Mouse (Mus musculus) kidney, embryonic 15.5 days (tissue): ENCODE measurements around the gene Flywch2. TPM values are rescaled to one million over a fixed set of nuclear protein-coding genes. Genes with fewer than 3 reads are reported as not detected.
A peak's percentile ranks its signal among the peaks of the same experiment; 100 is the strongest.

ENCODE experiments used
- ATAC-seq: fragments of 200-750 bp; cut with Nextera tagmentation; replicated peaks from 2 replicates; pipeline ENCODE4 v1.8.0; 2017; ENCODE audit warnings: moderate TSS enrichment; ENCODE audit not compliant: low FRiP score
- H3K27ac ChIP-seq: fragments of 300-500 bp; sonication (generic); 2 replicates; pipeline ENCODE4 v1.5.1; 2015; ENCODE audit warnings: mild to moderate bottlenecking, inconsistent platforms
- H3K27me3 ChIP-seq: fragments of 300-500 bp; sonication (generic); 2 replicates; pipeline ENCODE4 v1.6.1; 2015; ENCODE audit warnings: inconsistent platforms
- H3K36me3 ChIP-seq: fragments of 300-500 bp; sonication (generic); 2 replicates; pipeline ENCODE4 v1.6.1; 2015; ENCODE audit warnings: inconsistent platforms
- H3K4me1 ChIP-seq: fragments of 300-500 bp; sonication (generic); 2 replicates; pipeline ENCODE4 v1.6.1; 2015; ENCODE audit warnings: inconsistent platforms
- H3K4me2 ChIP-seq: fragments of 300-500 bp; sonication (generic); 2 replicates; pipeline ENCODE4 v1.6.1; 2015; ENCODE audit warnings: moderate library complexity, mild to moderate bottlenecking, inconsistent platforms
- H3K4me3 ChIP-seq: fragments of 300-500 bp; sonication (generic); replicated peaks from 2 replicates; pipeline ENCODE4 v1.5.1; 2015; ENCODE audit warnings: mild to moderate bottlenecking, inconsistent platforms
- H3K9ac ChIP-seq: fragments of 300-500 bp; sonication (generic); 2 replicates; pipeline ENCODE4 v1.6.1; 2015; ENCODE audit warnings: mild to moderate bottlenecking, inconsistent platforms
- H3K9me3 ChIP-seq: fragments of 300-500 bp; sonication (generic); replicated peaks from 2 replicates; pipeline ENCODE4 v1.6.1; 2016; ENCODE audit warnings: inconsistent platforms
- WGBS: fragments of 180-500 bp; shearing (Covaris S2); methylation state at CpG from one replicate; pipeline ENCODE4 v1.1.7; 2015; ENCODE audit warnings: mixed read lengths; 5-methylcytosine and 5-hydroxymethylcytosine counted together
- polyA plus RNA-seq: library from polyadenylated mRNA; unstranded; fragments of >200 nt; fragmentation: Nextera tagmentation; extraction: Ambion mirVana; gene quantifications from 2 replicates; pipeline ENCODE4 v1.2.1, GENCODE M21; 2015

The Flywch2 gene
- polyA plus RNA-seq, 1 experiment from 2014 or later: 37.4 TPM

DNA sequence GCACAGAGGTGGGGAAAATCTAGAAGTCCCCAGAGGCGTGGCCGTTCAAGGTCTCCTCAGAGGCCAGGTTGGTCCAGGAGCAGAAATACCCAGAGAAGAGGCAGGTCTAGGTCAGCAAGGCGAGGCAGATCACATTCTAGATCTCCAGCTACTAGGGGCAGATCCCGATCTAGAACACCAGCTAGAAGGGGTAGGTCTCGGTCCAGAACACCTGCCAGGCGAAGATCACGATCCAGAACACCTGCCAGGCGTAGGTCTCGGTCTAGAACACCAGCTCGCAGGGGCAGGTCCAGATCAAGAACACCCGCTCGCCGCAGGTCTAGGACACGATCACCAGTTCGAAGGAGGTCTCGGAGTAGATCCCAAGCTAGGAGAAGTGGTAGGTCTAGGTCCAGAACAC is 29.8 kb upstream of the Flywch2 start:
- WGBS: 98% methylated on average over 16 of the region's 16 CpGs
- peaks cover 28% of the 10 kb centered on the region for H3K9me3 ChIP-seq
- no peaks in the 10 kb centered on the region for H3K4me1 ChIP-seq
- peaks cover 97% of the 10 kb centered on the region for H3K36me3 ChIP-seq
- ATAC-seq: peak; percentile 54; the same call in 1 of the 2 replicates
- H3K9ac ChIP-seq: no peak overlapping the region
- no peak overlapping the region for H3K4me2 ChIP-seq
- no peak overlapping the region for H3K27ac ChIP-seq
- no peak overlapping the region for H3K4me3 ChIP-seq
- H3K27me3 ChIP-seq: no peaks in the 10 kb centered on the region

DNA sequence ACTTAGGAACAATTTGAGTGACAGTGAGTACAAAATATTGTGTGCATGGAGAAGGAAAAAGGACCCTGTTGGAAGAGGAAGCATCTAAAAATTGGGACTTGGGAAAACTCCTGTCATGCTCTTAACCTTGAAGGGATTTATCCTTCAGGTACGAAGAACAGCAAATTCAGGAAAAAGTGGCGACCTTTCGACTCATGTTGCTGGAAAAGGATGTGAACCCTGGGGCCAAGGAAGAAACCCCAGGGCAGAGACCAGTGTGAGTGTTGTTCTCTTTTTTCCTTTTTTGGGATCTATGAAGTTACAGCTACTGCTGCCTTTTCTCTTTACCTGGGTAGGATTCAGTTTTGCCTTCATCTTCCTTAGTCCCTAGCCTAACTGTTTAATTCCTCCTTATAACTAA is 22.0 kb upstream of the Flywch2 start:
- H3K27me3 ChIP-seq: no peaks in the 10 kb centered on the region
- no peak overlapping the region for H3K9ac ChIP-seq
- no peak overlapping the region for H3K4me3 ChIP-seq
- no peak overlapping the region for H3K27ac ChIP-seq
- no peak for ATAC-seq
- peaks cover 34% of the 10 kb centered on the region for H3K4me1 ChIP-seq
- H3K9me3 ChIP-seq: no peaks in the 10 kb centered on the region
- 89% methylated on average over 3 of the region's 3 CpGs for WGBS
- peaks cover 63% of the 10 kb centered on the region for H3K36me3 ChIP-seq
- no peak overlapping the region for H3K4me2 ChIP-seq

DNA sequence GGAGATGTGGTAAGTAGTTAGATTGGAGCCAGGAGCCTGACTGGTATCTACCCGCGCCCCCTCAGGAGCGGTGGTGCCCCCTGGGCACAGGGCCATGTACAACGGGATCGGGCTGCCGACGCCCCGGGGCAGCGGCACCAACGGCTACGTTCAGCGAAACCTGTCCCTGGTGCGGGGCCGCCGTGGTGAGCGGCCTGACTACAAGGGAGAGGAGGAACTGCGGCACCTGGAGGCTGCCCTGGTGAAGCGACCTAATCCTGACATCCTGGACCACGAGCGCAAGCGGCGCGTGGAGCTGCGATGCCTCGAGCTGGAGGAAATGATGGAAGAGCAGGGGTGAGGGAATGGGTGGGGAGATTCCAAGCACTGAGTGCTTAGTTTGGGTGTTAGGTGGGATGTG is 21.0 kb upstream of the Flywch2 start:
- no peaks in the 10 kb centered on the region for H3K9me3 ChIP-seq
- H3K9ac ChIP-seq: peak overlapping the region; percentile 26; the same call in 1 of the 2 replicates
- peak overlapping the region; percentile 77 for H3K4me2 ChIP-seq
- peaks cover 39% of the 10 kb centered on the region for H3K4me1 ChIP-seq
- H3K36me3 ChIP-seq: peaks cover 52% of the 10 kb centered on the region
- no peak for ATAC-seq
- 59% methylated on average over 25 of the region's 25 CpGs for WGBS
- no peaks in the 10 kb centered on the region for H3K27me3 ChIP-seq
- H3K27ac ChIP-seq: peak overlapping the region; percentile 56
- peak overlapping the region; percentile 32 for H3K4me3 ChIP-seq

DNA sequence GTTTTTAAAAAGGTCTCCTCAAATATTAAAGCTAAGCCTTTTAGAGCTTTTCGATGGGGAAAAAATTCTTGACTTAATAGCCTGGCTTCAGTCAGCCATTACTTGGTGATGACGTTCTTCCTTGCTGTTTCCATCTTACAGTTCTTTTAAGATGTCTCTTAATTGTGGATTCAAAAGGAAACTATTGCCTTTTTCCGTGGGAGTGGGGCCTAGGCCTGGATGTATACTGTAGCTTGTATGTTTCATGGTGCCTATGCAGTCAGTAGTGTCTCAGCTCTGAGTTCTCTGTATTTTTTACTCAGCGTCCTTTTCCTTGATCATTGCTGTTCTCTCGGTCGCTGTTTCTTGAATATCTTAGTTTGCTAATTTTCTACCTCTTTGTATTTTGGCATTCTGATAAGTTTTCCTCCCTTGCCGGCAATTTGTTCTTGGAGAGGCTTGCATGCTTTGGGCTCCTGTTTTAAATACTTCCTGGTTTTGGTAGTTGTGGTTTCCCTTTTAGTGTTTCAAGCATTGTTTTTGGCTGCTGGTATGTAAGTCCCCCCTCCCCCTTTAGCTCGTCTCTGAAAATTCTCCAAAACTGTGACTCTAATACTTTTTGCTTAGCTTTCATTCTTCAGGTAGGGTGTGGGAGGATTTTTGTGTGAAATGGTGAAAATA is 18.7 kb upstream of the Flywch2 start:
- 2% methylated on average over 8 of the region's 8 CpGs for WGBS

DNA sequence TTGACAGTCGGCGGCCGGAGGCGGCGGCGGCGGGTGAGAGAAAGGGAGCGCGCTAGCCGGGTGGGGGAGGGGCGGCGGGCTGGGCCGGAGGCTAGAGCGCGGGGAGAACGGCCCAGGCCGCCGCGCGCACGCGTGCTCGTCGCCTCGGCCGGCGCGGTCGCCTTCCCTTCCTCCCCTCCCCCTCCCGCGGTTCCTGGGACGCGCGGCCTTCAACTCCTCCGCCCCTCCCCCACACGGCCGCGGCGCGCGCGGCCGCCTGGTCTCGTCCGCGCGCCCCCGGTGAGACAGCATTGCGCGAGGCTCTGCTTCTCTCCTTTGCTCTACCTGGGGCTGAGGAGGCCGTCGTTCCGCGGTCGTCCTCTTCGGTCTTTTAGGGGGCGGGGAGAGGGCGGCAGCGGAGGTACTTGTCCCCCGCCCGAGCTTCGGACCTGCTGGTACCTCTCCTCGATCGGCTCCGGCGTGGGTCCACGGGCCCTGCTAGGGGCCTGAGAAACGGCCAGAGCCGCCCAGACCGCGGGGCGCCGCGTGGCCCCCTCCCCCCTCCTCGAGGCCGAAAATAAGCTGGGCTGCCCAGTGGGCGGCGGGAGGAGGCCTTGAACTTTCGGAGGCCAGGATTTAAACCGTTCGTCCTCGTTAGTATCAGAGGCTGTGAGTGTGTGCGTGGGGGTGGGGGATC is 17.6 kb upstream of the Flywch2 start:
- H3K9me3 ChIP-seq: no peaks in the 10 kb centered on the region

More for the DNA sequence above, 18.7 kb upstream of the Flywch2 start:
- Histone ChIP-seq H3K27me3 (no peaks in the 10 kb centered on the region), H3K9ac (peak overlapping the region; percentile 97), H3K36me3 (peaks cover 29% of the 10 kb centered on the region), H3K27ac (peak overlapping the region; percentile 95), H3K9me3 (no peaks in the 10 kb centered on the region), H3K4me1 (peaks cover 39% of the 10 kb centered on the region), H3K4me3 (peak overlapping the region; percentile 99), H3K4me2 (peak overlapping the region; percentile 77)
- no peak for ATAC-seq

DNA sequence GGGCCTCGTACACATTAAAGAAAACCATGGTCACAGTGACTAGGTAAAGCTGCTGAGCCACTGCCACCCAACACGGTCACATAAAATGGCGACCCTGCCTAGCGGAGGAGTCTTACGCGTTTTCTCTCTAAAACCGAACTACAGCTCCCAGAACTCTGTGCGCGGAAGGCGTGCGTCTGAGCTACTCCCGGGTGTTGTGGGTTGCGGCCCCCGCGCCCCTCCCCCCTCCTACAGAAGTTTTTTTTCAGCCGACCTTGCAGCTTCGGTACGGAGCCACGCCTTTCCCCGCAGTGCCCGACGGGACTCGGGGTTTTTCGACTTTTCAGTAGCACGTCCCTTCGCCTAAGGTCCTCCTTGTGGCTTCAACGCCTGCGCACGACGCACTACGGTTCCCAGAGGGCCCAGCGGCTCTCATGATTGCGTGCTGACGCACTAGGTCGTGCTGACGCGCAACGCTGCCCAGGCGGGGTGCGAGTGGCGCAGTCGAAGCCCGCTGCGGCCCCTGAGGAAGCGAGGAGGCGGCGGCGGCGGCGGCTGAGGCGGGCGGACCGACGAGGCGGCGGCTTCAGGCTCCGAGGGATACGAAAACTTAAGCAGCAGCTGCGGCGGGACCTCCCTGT is 17.0 kb upstream of the Flywch2 start:
- peaks cover 12% of the 10 kb centered on the region for H3K36me3 ChIP-seq
- no peaks in the 10 kb centered on the region for H3K27me3 ChIP-seq
- H3K9me3 ChIP-seq: no peaks in the 10 kb centered on the region
- peaks cover 39% of the 10 kb centered on the region for H3K4me1 ChIP-seq
- WGBS: under 1% methylated on average over 58 of the region's 60 CpGs
- H3K9ac ChIP-seq: peak overlapping the region; percentile 97
- ATAC-seq: peak; percentile 98
- peak overlapping the region; percentile 99 for H3K4me3 ChIP-seq
- H3K4me2 ChIP-seq: peak overlapping the region; percentile 77
- peak overlapping the region; percentile 95 for H3K27ac ChIP-seq

More for the DNA sequence above, 17.6 kb upstream of the Flywch2 start:
- Histone ChIP-seq H3K4me3 (peak overlapping the region; percentile 99), H3K4me1 (peaks cover 39% of the 10 kb centered on the region), H3K27ac (peak overlapping the region; percentile 95), H3K9ac (peak overlapping the region; percentile 97), H3K4me2 (peak overlapping the region; percentile 77), H3K36me3 (peaks cover 19% of the 10 kb centered on the region), H3K27me3 (no peaks in the 10 kb centered on the region)
- under 1% methylated on average over 39 of the region's 83 CpGs for WGBS
- peak; percentile 71 for ATAC-seq

DNA sequence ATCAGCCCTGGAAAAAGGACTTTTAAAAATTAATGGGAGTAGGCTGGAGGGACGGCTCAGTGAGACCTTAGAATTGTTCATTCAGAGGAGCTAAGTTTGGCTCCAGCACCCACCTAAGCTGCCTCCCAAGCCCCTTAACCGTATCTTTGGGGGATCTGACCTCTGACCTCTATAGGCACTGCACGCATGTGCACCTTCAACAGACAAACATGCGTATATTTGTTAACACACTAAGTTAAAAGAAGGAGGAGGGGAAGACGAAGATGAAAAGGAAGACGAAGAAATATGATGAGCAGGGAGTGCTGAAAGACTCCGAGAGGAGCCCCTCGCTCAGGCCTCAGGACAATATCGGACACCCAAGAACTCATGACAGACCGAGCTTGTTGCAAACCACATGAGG is 15.7 kb upstream of the Flywch2 start:
- 91% methylated on average over 10 of the region's 10 CpGs for WGBS
- Histone ChIP-seq H3K36me3 (no peaks in the 10 kb centered on the region; the same call in 1 of the 2 replicates), H3K4me1 (peaks cover 27% of the 10 kb centered on the region), H3K4me2 (no peak overlapping the region), H3K27me3 (no peaks in the 10 kb centered on the region), H3K27ac (no peak overlapping the region), H3K9me3 (no peaks in the 10 kb centered on the region), H3K4me3 (no peak overlapping the region), H3K9ac (no peak overlapping the region)
- ATAC-seq: no peak

DNA sequence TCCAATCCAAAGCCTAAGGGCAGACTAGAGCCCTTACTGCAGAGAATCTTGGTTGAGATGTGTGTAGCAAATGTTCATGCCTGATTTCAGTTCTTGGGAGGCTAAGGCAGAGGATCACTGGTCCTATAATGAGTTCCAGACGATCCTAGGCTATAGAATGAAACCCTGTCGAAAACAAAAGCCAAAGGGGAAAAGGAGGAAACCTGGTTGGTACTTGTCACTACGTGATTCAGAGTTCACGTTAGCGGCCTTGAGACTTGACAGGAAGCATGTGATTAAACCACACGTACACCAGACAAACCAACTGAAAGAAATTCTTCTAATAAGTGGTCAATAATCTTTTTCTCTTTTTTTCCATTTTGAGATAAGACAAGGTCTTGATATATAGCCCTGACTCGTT is 11.4 kb upstream of the Flywch2 start:
- Histone ChIP-seq H3K4me2 (no peak overlapping the region), H3K27ac (no peak overlapping the region), H3K36me3 (no peaks in the 10 kb centered on the region), H3K9me3 (no peaks in the 10 kb centered on the region), H3K9ac (no peak overlapping the region), H3K27me3 (no peaks in the 10 kb centered on the region), H3K4me3 (no peak overlapping the region), H3K4me1 (peaks cover 2% of the 10 kb centered on the region; the same call in 1 of the 2 replicates)
- WGBS: 69% methylated on average over 7 of the region's 7 CpGs
- ATAC-seq: no peak

DNA sequence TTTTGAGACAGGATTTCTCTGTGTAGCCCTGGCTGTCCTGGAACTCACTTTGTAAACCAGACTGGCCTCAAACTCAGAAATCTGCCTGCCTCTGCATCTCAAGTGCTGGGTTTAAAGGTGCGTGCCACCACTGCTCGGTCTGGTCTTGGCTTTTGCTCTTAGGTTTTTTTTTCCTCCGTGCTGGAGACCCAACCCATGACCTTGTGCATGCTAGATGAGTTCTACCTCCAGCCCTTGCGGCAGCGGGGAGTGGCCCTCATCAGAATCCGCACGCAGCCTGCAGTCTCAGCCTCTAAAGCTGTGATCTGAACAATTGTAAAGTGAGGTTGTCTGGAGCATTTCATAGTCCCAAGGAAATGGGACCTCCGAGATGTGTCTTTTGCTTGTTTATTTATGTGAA is 9.4 kb upstream of the Flywch2 start:
- no peak overlapping the region for H3K4me3 ChIP-seq
- H3K27ac ChIP-seq: no peak overlapping the region
- H3K9ac ChIP-seq: no peak overlapping the region
- H3K4me2 ChIP-seq: no peak overlapping the region
- no peaks in the 10 kb centered on the region for H3K36me3 ChIP-seq
- 92% methylated on average over 8 of the region's 8 CpGs for WGBS
- no peak for ATAC-seq
- H3K27me3 ChIP-seq: no peaks in the 10 kb centered on the region
- H3K9me3 ChIP-seq: no peaks in the 10 kb centered on the region
- peaks cover 10% of the 10 kb centered on the region for H3K4me1 ChIP-seq

DNA sequence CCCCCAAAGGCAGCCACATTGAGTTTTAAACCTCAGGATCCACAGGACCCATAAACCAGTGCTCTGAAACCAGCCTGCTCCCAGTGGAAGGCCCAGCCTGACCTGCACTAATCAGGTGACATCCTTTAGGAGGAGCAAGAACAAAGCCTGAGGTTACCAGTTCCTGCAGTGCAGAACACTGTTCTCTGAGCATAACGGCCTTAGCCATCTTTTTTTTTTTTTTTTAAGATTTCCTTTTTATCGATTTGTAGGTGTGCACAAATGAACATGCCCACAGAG is 5.1 kb upstream of the Flywch2 start:
- 50% methylated on average over 2 of the region's 2 CpGs for WGBS
- ATAC-seq: peak; percentile 23; the same call in 1 of the 2 replicates

DNA sequence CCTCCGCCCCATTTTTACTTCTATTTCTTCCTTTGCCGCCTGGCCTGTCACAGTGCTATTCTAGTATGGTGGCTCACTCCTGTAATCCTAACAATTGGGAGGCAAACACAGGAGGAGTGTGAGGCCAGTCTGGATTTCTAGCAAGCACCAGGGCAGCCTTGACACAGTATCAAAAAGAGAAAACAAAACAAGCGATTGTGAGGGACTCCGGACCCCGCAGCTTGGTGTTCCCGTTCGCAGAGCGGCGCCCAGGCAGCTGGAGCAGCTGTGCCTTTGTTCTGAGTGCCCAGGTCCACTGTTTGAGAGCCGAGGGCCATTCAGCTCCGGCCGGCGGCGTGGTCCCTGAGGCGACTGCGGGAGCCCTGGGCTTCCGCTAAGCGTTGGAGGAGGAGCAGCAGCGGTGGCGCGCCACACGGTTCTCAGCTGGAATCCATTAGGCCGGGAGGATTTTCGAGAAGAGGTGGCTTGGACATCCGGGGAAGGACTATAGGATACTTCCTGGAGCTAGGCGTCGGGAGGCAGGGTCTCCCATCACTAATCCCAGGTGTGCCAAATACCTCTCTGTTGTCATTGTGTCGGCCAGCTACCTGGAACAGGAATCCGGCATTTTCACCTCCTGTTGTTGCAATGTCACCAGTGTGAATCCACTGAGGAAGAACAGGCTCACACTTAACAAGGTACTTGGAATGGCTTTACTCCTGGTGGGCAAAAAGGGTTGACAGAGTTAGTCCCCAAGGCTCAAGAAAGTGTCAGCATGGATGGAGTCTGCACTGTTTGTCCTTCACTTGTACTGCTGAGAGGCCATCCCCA is 4.6 kb upstream of the Flywch2 start, which contains the start of gene Srrm2:
Srrm2 (plus strand) TSS at position 264 of the 810 bp plus-strand sequence.
- Histone ChIP-seq H3K4me1 (peaks cover 30% of the 10 kb centered on the region), H3K27me3 (no peaks in the 10 kb centered on the region), H3K4me3 (peak within 1 kb of the TSS; percentile 54), H3K36me3 (no peaks in the 10 kb centered on the region), H3K9ac (peak within 1 kb of the TSS; percentile 72), H3K9me3 (no peaks in the 10 kb centered on the region), H3K4me2 (peak within 1 kb of the TSS; percentile 70), H3K27ac (peak within 1 kb of the TSS; percentile 81)
- WGBS: 3% methylated on average over 29 of the region's 29 CpGs
- peak; percentile 75 for ATAC-seq

More for the DNA sequence above, 5.1 kb upstream of the Flywch2 start:
- Histone ChIP-seq H3K4me1 (peaks cover 26% of the 10 kb centered on the region), H3K27ac (peak overlapping the region; percentile 81), H3K27me3 (no peaks in the 10 kb centered on the region), H3K4me3 (peak overlapping the region; percentile 54), H3K9me3 (no peaks in the 10 kb centered on the region), H3K4me2 (peak overlapping the region; percentile 70), H3K36me3 (no peaks in the 10 kb centered on the region), H3K9ac (peak overlapping the region; percentile 72; the same call in 1 of the 2 replicates)
